ENCODE assay signal across 27 mouse cellular contexts in genomic region chr9:97036656-97037055, GRCm38 (mm10). TPM values are rescaled to one million over a fixed set of nuclear protein-coding genes. Genes with fewer than 3 reads are reported as not detected.
DNase-seq lines count a peak whose midpoint lies in the region; ATAC-seq and TF ChIP-seq lines count a peak whose summit lies in the region.
"Had no signal": no experiment of that assay in that cellular context is flagged by ENCODE, and none has a peak within 500 bp of the region (broad histone marks: within the 10 kb centered on the region; RNA-seq: fewer than 3 reads in every experiment).

No protein-coding gene starts in this region.

- no peak for TF ChIP-seq CTCF in gastrocnemius, adult 2 months (IDR thresholded peaks at IDR 0.05)

- no peaks in the 10 kb centered on the region for H3K36me3 ChIP-seq in kidney, embryonic 14.5 days (ENCODE audit: control insufficient read depth, insufficient read depth, low read length)
- H3K36me3 ChIP-seq in limb, embryonic 14.5 days (ENCODE audit: control insufficient read depth, insufficient read depth, low read length) = no peaks in the 10 kb centered on the region
- H3K36me3 ChIP-seq in limb, embryonic 10.5 days = no peaks in the 10 kb centered on the region
- H3K36me3 ChIP-seq: embryonic facial prominence, embryonic 10.5 days; embryonic facial prominence, embryonic 15.5 days; hindbrain, embryonic 10.5 days; intestine, embryonic 15.5 days; limb, embryonic 13.5 days; liver, embryonic 12.5 days; neural tube, embryonic 13.5 days had no signal

- no peaks in the 10 kb centered on the region for H3K9me3 ChIP-seq in kidney, embryonic 14.5 days (ENCODE audit: control insufficient read depth, low read length)
- H3K9me3 ChIP-seq in limb, embryonic 14.5 days (ENCODE audit: control insufficient read depth, low read length) = no peaks in the 10 kb centered on the region
- no peaks in the 10 kb centered on the region for H3K9me3 ChIP-seq in limb, embryonic 10.5 days (replicated peaks)
- H3K9me3 ChIP-seq: embryonic facial prominence, embryonic 10.5 days; embryonic facial prominence, embryonic 15.5 days; hindbrain, embryonic 10.5 days; intestine, embryonic 15.5 days; limb, embryonic 13.5 days; liver, embryonic 12.5 days; neural tube, embryonic 13.5 days had no signal

- peak; percentile 20 for DNase-seq in gastrocnemius, adult 2 months
- no peak for DNase-seq in gastrocnemius, postnatal 14 days
- peak; percentile 47 to 48 for DNase-seq in kidney, adult 8-10 months
- peak; percentile 8 for DNase-seq in limb, embryonic 14.5 days (ENCODE audit: low spot score)
- no peak for DNase-seq in limb, embryonic 10.5 days (ENCODE audit: low spot score)
- peak; percentile 45 for DNase-seq in fat pad, adult 2 months (ENCODE audit: extremely low read depth, low read depth, low spot score)
- DNase-seq: adrenal gland, adult 8-10 months; cerebellum, adult 18-20 months; heart, postnatal 14 days; layer of hippocampus, adult 9-11 months; liver, postnatal 0 days; lung, postnatal 36 days; right cerebral cortex, postnatal 4 days; thymus, adult 18-20 months; thymus, postnatal 36 days had no signal

- H3K27ac ChIP-seq in gastrocnemius, adult 2 months = no peak overlapping the region
- no peak overlapping the region for H3K27ac ChIP-seq in kidney, embryonic 14.5 days (ENCODE audit: low read depth, low read length)
- no peak overlapping the region for H3K27ac ChIP-seq in limb, embryonic 14.5 days (replicated peaks; ENCODE audit: low read depth, low read length)
- no peak overlapping the region for H3K27ac ChIP-seq in limb, embryonic 10.5 days
- H3K27ac ChIP-seq: embryonic facial prominence, embryonic 10.5 days; embryonic facial prominence, embryonic 15.5 days; hindbrain, embryonic 10.5 days; intestine, embryonic 15.5 days; limb, embryonic 13.5 days; liver, embryonic 12.5 days; neural tube, embryonic 13.5 days; stomach, postnatal 0 days had no signal

- no peak overlapping the region for H3K4me2 ChIP-seq in kidney, embryonic 14.5 days (replicated peaks; ENCODE audit: low read depth, low read length)
- no peak overlapping the region for H3K4me2 ChIP-seq in limb, embryonic 14.5 days (replicated peaks; ENCODE audit: low read depth, low read length, severe bottlenecking)
- H3K4me2 ChIP-seq: embryonic facial prominence, embryonic 15.5 days; intestine, embryonic 15.5 days; limb, embryonic 13.5 days; liver, embryonic 12.5 days; midbrain, embryonic 11.5 days; neural tube, embryonic 13.5 days had no signal

- intact Hi-C loops in gastrocnemius, adult 2 months (cut with DNase I) = no loop called here
- intact Hi-C loops in gastrocnemius, postnatal 14 days (cut with DNase I; ENCODE audit: low total_unique reads) = no loop called here

- H3K27me3 ChIP-seq in kidney, embryonic 14.5 days (ENCODE audit: control insufficient read depth, insufficient read depth, low read length) = no peaks in the 10 kb centered on the region
- no peaks in the 10 kb centered on the region for H3K27me3 ChIP-seq in limb, embryonic 14.5 days (ENCODE audit: control insufficient read depth, insufficient read depth, low read length)
- no peaks in the 10 kb centered on the region for H3K27me3 ChIP-seq in limb, embryonic 10.5 days (ENCODE audit: low read depth, poor library complexity, severe bottlenecking)
- H3K27me3 ChIP-seq: embryonic facial prominence, embryonic 15.5 days; intestine, embryonic 15.5 days; liver, embryonic 12.5 days; neural tube, embryonic 13.5 days had no signal

- no peak overlapping the region for H3K9ac ChIP-seq in kidney, embryonic 14.5 days (ENCODE audit: low read depth, low read length)
- no peak overlapping the region for H3K9ac ChIP-seq in limb, embryonic 14.5 days (ENCODE audit: low read depth, low read length, severe bottlenecking)
- H3K9ac ChIP-seq: embryonic facial prominence, embryonic 15.5 days; intestine, embryonic 15.5 days; limb, embryonic 13.5 days; liver, embryonic 12.5 days; liver, postnatal 0 days; neural tube, embryonic 13.5 days had no signal

- H3K4me3 ChIP-seq in gastrocnemius, adult 2 months = no peak overlapping the region
- H3K4me3 ChIP-seq in kidney, embryonic 14.5 days (ENCODE audit: low read length) = no peak overlapping the region
- no peak overlapping the region for H3K4me3 ChIP-seq in limb, embryonic 14.5 days (replicated peaks; ENCODE audit: low read length)
- no peak overlapping the region for H3K4me3 ChIP-seq in limb, embryonic 10.5 days
- H3K4me3 ChIP-seq: embryonic facial prominence, embryonic 10.5 days; embryonic facial prominence, embryonic 15.5 days; hindbrain, embryonic 10.5 days; intestine, embryonic 15.5 days; limb, embryonic 13.5 days; liver, embryonic 12.5 days; neural tube, embryonic 13.5 days had no signal

- TF ChIP-seq POLR2A in limb, embryonic 14.5 days (IDR thresholded peaks at IDR 0.05; ENCODE audit: borderline replicate concordance, extremely low read depth, insufficient read depth, insufficient read length) = no peak

- H3K4me1 ChIP-seq in kidney, embryonic 14.5 days (ENCODE audit: control insufficient read depth, insufficient read depth, low read length) = no peaks in the 10 kb centered on the region
- no peaks in the 10 kb centered on the region for H3K4me1 ChIP-seq in limb, embryonic 14.5 days (ENCODE audit: control insufficient read depth, insufficient read depth, low read length)
- no peaks in the 10 kb centered on the region for H3K4me1 ChIP-seq in limb, embryonic 10.5 days
- H3K4me1 ChIP-seq: embryonic facial prominence, embryonic 15.5 days; intestine, embryonic 15.5 days; liver, embryonic 12.5 days; neural tube, embryonic 13.5 days had no signal

- no peak for ATAC-seq in kidney, embryonic 14.5 days (ENCODE audit: low FRiP score, low TSS enrichment)
- no peak for ATAC-seq in limb, embryonic 14.5 days (ENCODE audit: low FRiP score, low read depth)
- ATAC-seq: CD4-positive, CD25-positive, alpha-beta regulatory T cell, adult 4 months; forebrain, embryonic 14.5 days; intestine, embryonic 15.5 days; liver, embryonic 12.5 days; liver, postnatal 0 days had no signal

- 88% methylated on average over 7 of the region's 7 CpGs for WGBS in kidney, embryonic 14.5 days
- WGBS in limb, embryonic 14.5 days = 83% methylated on average over 7 of the region's 7 CpGs
- 96% methylated on average over 7 of the region's 7 CpGs for WGBS in limb, embryonic 10.5 days

RNA-seq across cellular contexts. Expression of gene Spsb4, which starts 18.0 kb away (rescaled TPM):
- total RNA-seq in gastrocnemius, adult 2 months (2021) = 1 to 10 TPM in 1 of 2 experiments, under 1 TPM in 1; 0.94 to 2.3 TPM
- 1 to 10 TPM; 2.6 to 6.3 TPM for total RNA-seq in gastrocnemius, postnatal 14 days (2021)
- polyA plus RNA-seq in kidney, embryonic 14.5 days (2014; fragmentation: Nextera tagmentation; extraction: Ambion mirVana) = 42.0 and 55.6 TPM in 2 replicates
- 19.9 and 26.6 TPM in 2 replicates for polyA plus RNA-seq in limb, embryonic 14.5 days (2012; rRNA removed)
- 28.4 and 29.2 TPM in 2 replicates for polyA plus RNA-seq in limb, embryonic 14.5 days (2014; fragmentation: Nextera tagmentation; extraction: Ambion mirVana)
- 70.3 and 80.6 TPM in 2 replicates for polyA plus RNA-seq in limb, embryonic 10.5 days (2016; fragmentation: Nextera tagmentation; extraction: Ambion mirVana)
- polyA plus RNA-seq: CD4-positive, CD25-positive, alpha-beta regulatory T cell, adult 4 months had no signal

Comparison
In these comparisons a context has a peak if more than half of its experiments do, and no peak if none do; other contexts are left out.
1. DNase-seq: peak in gastrocnemius, adult 2 months (single experiment), kidney, adult 8-10 months (2 of 2), limb, embryonic 14.5 days (single experiment) and fat pad, adult 2 months (single experiment); none in gastrocnemius, postnatal 14 days (single experiment) and limb, embryonic 10.5 days (single experiment).